Mouse (Mus musculus) stomach, postnatal 0 days (tissue): ENCODE data around the gene Atxn1.

Source experiments
- CTCF ChIP-seq: IDR thresholded peaks from 2 replicates; pipeline ENCODE4 v1.5.1; 2016; ENCODE audit warnings: antibody characterized with exemption, low read depth, mild to moderate bottlenecking, moderate library complexity
- EP300 ChIP-seq: optimal IDR thresholded peaks from 2 replicates; pipeline ENCODE3; 2016; ENCODE audit warnings: antibody characterized with exemption

DNA sequence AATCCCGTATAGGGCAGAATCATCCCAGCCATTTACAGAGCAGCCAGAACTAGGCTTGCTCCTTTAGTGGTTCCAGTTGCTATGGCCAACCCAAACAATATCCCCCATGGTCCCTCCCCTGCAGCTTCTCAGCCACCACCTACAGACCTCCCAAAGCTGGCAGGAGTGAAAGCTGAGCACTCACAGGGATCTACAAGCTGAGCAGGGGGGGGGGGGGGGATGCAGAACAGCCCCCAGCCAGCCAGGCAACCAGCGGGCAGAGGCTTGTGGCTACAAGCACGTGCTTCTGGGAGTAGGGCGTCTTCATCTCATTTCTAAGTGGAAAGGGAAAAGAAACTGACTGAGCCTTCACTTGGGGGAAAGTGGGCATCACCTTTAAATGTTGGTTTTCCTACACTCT is 59.9 kb downstream of the Atxn1 start:
- no peak for TF ChIP-seq EP300
- TF ChIP-seq CTCF: no peak
